Mouse (Mus musculus) E14TG2a.4 (cell line): ENCODE measurements around the gene Camk2b.

ENCODE experiments used
- CTCF ChIP-seq: conservative IDR thresholded peaks from 2 replicates; pipeline ENCODE4 v1.5.1; 2014; ENCODE audit warnings: low read length
- NANOG ChIP-seq: IDR thresholded peaks from 2 replicates; pipeline ENCODE4 v1.6.1; 2014; ENCODE audit warnings: borderline replicate concordance, low read length, mixed read lengths

- TF ChIP-seq CTCF (no peak), NANOG (no peak)
These were observed 117.5 kb downstream of the Camk2b start for GRCm38 (mm10) chr11:5948546-5949250.
